Mouse (Mus musculus) midbrain, embryonic 13.5 days (tissue): Measurements from ENCODE around the gene Apbb2. TPM values are rescaled to one million over a fixed set of nuclear protein-coding genes. Genes with fewer than 3 reads are reported as not detected.

Experiments used
- ATAC-seq: fragments of 200-750 bp; cut with Nextera tagmentation; 2 replicates; pipeline ENCODE4 v1.8.0; 2017; ENCODE audit warnings: mild to moderate bottlenecking, moderate TSS enrichment, moderate library complexity
- H3K27ac ChIP-seq: fragments of 300-500 bp; sonication (generic); 2 replicates; pipeline ENCODE4 v1.5.1; 2015; ENCODE audit warnings: inconsistent platforms, mild to moderate bottlenecking, moderate library complexity
- H3K27me3 ChIP-seq: fragments of 300-500 bp; sonication (generic); 2 replicates; pipeline ENCODE4 v1.6.1; 2015; ENCODE audit warnings: mild to moderate bottlenecking, inconsistent platforms
- H3K36me3 ChIP-seq: fragments of 300-500 bp; sonication (generic); 2 replicates; pipeline ENCODE4 v1.6.1; 2015; ENCODE audit warnings: mild to moderate bottlenecking, inconsistent platforms
- H3K4me1 ChIP-seq: fragments of 300-500 bp; sonication (generic); replicated peaks from 2 replicates; pipeline ENCODE4 v1.6.1; 2015; ENCODE audit warnings: inconsistent platforms
- H3K4me2 ChIP-seq: fragments of 300-500 bp; sonication (generic); replicated peaks from 2 replicates; pipeline ENCODE4 v1.6.1; 2015; ENCODE audit warnings: moderate library complexity, mild to moderate bottlenecking, inconsistent platforms
- H3K4me3 ChIP-seq: fragments of 300-500 bp; sonication (generic); replicated peaks from 2 replicates; pipeline ENCODE4 v1.5.1; 2015; ENCODE audit warnings: mild to moderate bottlenecking, inconsistent platforms
- H3K9ac ChIP-seq: fragments of 300-500 bp; sonication (generic); replicated peaks from 2 replicates; pipeline ENCODE4 v1.6.1; 2015; ENCODE audit warnings: mild to moderate bottlenecking, inconsistent platforms
- H3K9me3 ChIP-seq: fragments of 300-500 bp; sonication (generic); 2 replicates; pipeline ENCODE4 v1.6.1; 2016; ENCODE audit warnings: mild to moderate bottlenecking, inconsistent platforms
- WGBS: fragments of 180-500 bp; shearing (Covaris S2); methylation state at CpG from one replicate; pipeline ENCODE4 v1.1.7; 2015; 5-methylcytosine and 5-hydroxymethylcytosine counted together
- polyA plus RNA-seq: library from polyadenylated mRNA; unstranded; fragments of >200 nt; fragmentation: Nextera tagmentation; extraction: Ambion mirVana; gene quantifications from 2 replicates; pipeline ENCODE4 v1.2.1, GENCODE M21; 2015

The Apbb2 gene
- polyA plus RNA-seq, 1 experiment from 2014 or later = 93.4 TPM

- H3K9me3 ChIP-seq = no peaks in the 10 kb centered on the region
- no peaks in the 10 kb centered on the region for H3K27me3 ChIP-seq
- H3K36me3 ChIP-seq = no peaks in the 10 kb centered on the region
- H3K9ac ChIP-seq = no peak overlapping the region
- no peak for ATAC-seq
- WGBS = 72% methylated on average over 4 of the region's 4 CpGs
- H3K27ac ChIP-seq = no peak overlapping the region
- H3K4me3 ChIP-seq = no peak overlapping the region
- no peak overlapping the region for H3K4me2 ChIP-seq
- H3K4me1 ChIP-seq = peaks cover 55% of the 10 kb centered on the region
Measured at GRCm38 (mm10) chr5:66494651-66495050, 123.9 kb downstream of the Apbb2 start.

- no peak overlapping the region for H3K4me2 ChIP-seq
- no peaks in the 10 kb centered on the region for H3K27me3 ChIP-seq
- peak overlapping the region; percentile 71 for H3K27ac ChIP-seq
- H3K4me3 ChIP-seq = no peak overlapping the region
- no peaks in the 10 kb centered on the region for H3K9me3 ChIP-seq
- WGBS = 72% methylated on average over 4 of the region's 4 CpGs
- peaks cover 47% of the 10 kb centered on the region for H3K4me1 ChIP-seq
- 0 out of 2 replicates have a peak, but pooled peaks have one; percentile 35 for ATAC-seq
- H3K9ac ChIP-seq = no peak overlapping the region
- no peaks in the 10 kb centered on the region for H3K36me3 ChIP-seq
Measured at GRCm38 (mm10) chr5:66492563-66492960, 126.0 kb downstream of the Apbb2 start.

- Histone ChIP-seq H3K9me3 (no peaks in the 10 kb centered on the region), H3K27me3 (no peaks in the 10 kb centered on the region), H3K4me1 (peaks cover 42% of the 10 kb centered on the region), H3K27ac (peak overlapping the region; percentile 71), H3K4me3 (no peak overlapping the region), H3K9ac (no peak overlapping the region), H3K4me2 (no peak overlapping the region), H3K36me3 (no peaks in the 10 kb centered on the region)
- WGBS = 44% methylated on average over 14 of the region's 14 CpGs
- ATAC-seq = peak; percentile 70
Measured at GRCm38 (mm10) chr5:66491907-66492562, 126.5 kb downstream of the Apbb2 start.

GRCm38 (mm10) chr5:66486028-66486427 lies 132.6 kb downstream of the Apbb2 start:
- H3K27ac ChIP-seq = no peak overlapping the region
- ATAC-seq = no peak
- peaks cover 17% of the 10 kb centered on the region for H3K4me1 ChIP-seq
- WGBS = 76% methylated on average over 7 of the region's 7 CpGs
- 0 out of 2 replicates have a peak, but pooled peaks cover 3% of the 10 kb centered on the region for H3K36me3 ChIP-seq
- no peaks in the 10 kb centered on the region for H3K9me3 ChIP-seq
- no peak overlapping the region for H3K9ac ChIP-seq
- no peak overlapping the region for H3K4me2 ChIP-seq
- no peaks in the 10 kb centered on the region for H3K27me3 ChIP-seq
- H3K4me3 ChIP-seq = no peak overlapping the region

- no peak overlapping the region for H3K4me3 ChIP-seq
- H3K27me3 ChIP-seq = no peaks in the 10 kb centered on the region
- no peaks in the 10 kb centered on the region; the same call in 1 of the 2 replicates for H3K36me3 ChIP-seq
- 92% methylated on average over 10 of the region's 10 CpGs for WGBS
- no peak for ATAC-seq
- H3K4me2 ChIP-seq = no peak overlapping the region
- no peak overlapping the region for H3K27ac ChIP-seq
- no peaks in the 10 kb centered on the region for H3K9me3 ChIP-seq
- peaks cover 9% of the 10 kb centered on the region for H3K4me1 ChIP-seq
- no peak overlapping the region for H3K9ac ChIP-seq
Measured at GRCm38 (mm10) chr5:66476266-66476665, 142.3 kb downstream of the Apbb2 start.

GRCm38 (mm10) chr5:66475824-66476223 lies 142.8 kb downstream of the Apbb2 start:
- Histone ChIP-seq H3K4me3 (no peak overlapping the region), H3K36me3 (no peaks in the 10 kb centered on the region; the same call in 1 of the 2 replicates), H3K27me3 (no peaks in the 10 kb centered on the region), H3K4me2 (no peak overlapping the region), H3K27ac (no peak overlapping the region), H3K9me3 (no peaks in the 10 kb centered on the region), H3K9ac (no peak overlapping the region), H3K4me1 (peaks cover 9% of the 10 kb centered on the region)
- ATAC-seq = no peak
- 94% methylated on average over 6 of the region's 6 CpGs for WGBS

- Histone ChIP-seq H3K4me2 (no peak overlapping the region), H3K27me3 (no peaks in the 10 kb centered on the region), H3K4me3 (no peak overlapping the region), H3K4me1 (peaks cover 9% of the 10 kb centered on the region), H3K9ac (0 out of 2 replicates have a peak overlapping the region, but pooled peaks have one; percentile 36), H3K27ac (peak overlapping the region; percentile 64), H3K36me3 (no peaks in the 10 kb centered on the region), H3K9me3 (no peaks in the 10 kb centered on the region)
- peak; percentile 73 for ATAC-seq
- WGBS = 71% methylated on average over 11 of the region's 11 CpGs
Measured at GRCm38 (mm10) chr5:66474153-66474552, 144.4 kb downstream of the Apbb2 start.

GRCm38 (mm10) chr5:66473599-66473998 lies 145.0 kb downstream of the Apbb2 start:
- peak; percentile 85 for ATAC-seq
- H3K4me2 ChIP-seq = peak overlapping the region; percentile 22; the same call in 1 of the 2 replicates
- no peak overlapping the region for H3K4me3 ChIP-seq
- peak overlapping the region; percentile 66 for H3K27ac ChIP-seq
- peaks cover 9% of the 10 kb centered on the region for H3K4me1 ChIP-seq
- no peaks in the 10 kb centered on the region for H3K36me3 ChIP-seq
- H3K9ac ChIP-seq = no peak overlapping the region
- H3K27me3 ChIP-seq = no peaks in the 10 kb centered on the region
- no peaks in the 10 kb centered on the region for H3K9me3 ChIP-seq
- WGBS = 11% methylated on average over 12 of the region's 12 CpGs

GRCm38 (mm10) chr5:66470837-66471236 lies 147.7 kb downstream of the Apbb2 start:
- no peak overlapping the region for H3K4me3 ChIP-seq
- no peak for ATAC-seq
- WGBS = 91% methylated on average over 5 of the region's 5 CpGs
- no peak overlapping the region for H3K27ac ChIP-seq
- H3K4me1 ChIP-seq = peaks cover 9% of the 10 kb centered on the region
- no peaks in the 10 kb centered on the region for H3K27me3 ChIP-seq
- H3K36me3 ChIP-seq = no peaks in the 10 kb centered on the region
- H3K4me2 ChIP-seq = no peak overlapping the region
- no peak overlapping the region for H3K9ac ChIP-seq
- H3K9me3 ChIP-seq = no peaks in the 10 kb centered on the region

GRCm38 (mm10) chr5:66469685-66470084 lies 148.9 kb downstream of the Apbb2 start:
- no peak for ATAC-seq
- Histone ChIP-seq H3K36me3 (no peaks in the 10 kb centered on the region), H3K4me2 (no peak overlapping the region), H3K27me3 (no peaks in the 10 kb centered on the region), H3K9me3 (no peaks in the 10 kb centered on the region), H3K27ac (no peak overlapping the region; the same call in 1 of the 2 replicates), H3K9ac (no peak overlapping the region), H3K4me1 (peaks cover 9% of the 10 kb centered on the region), H3K4me3 (no peak overlapping the region)
- WGBS = 88% methylated on average over 11 of the region's 11 CpGs

- H3K4me3 ChIP-seq = no peak overlapping the region
- H3K9ac ChIP-seq = no peak overlapping the region
- no peaks in the 10 kb centered on the region for H3K36me3 ChIP-seq
- ATAC-seq = no peak
- peaks cover 6% of the 10 kb centered on the region for H3K4me1 ChIP-seq
- no peaks in the 10 kb centered on the region for H3K9me3 ChIP-seq
- no peaks in the 10 kb centered on the region for H3K27me3 ChIP-seq
- H3K4me2 ChIP-seq = no peak overlapping the region
- 87% methylated on average over 4 of the region's 4 CpGs for WGBS
- H3K27ac ChIP-seq = no peak overlapping the region
Measured at GRCm38 (mm10) chr5:66468331-66469001, 150.1 kb downstream of the Apbb2 start.

- Histone ChIP-seq H3K9me3 (no peaks in the 10 kb centered on the region), H3K36me3 (0 out of 2 replicates have a peak, but pooled peaks cover 10% of the 10 kb centered on the region), H3K4me2 (no peak overlapping the region), H3K4me1 (peaks cover 4% of the 10 kb centered on the region; the same call in 1 of the 2 replicates), H3K4me3 (no peak overlapping the region), H3K27ac (no peak overlapping the region), H3K9ac (no peak overlapping the region), H3K27me3 (no peaks in the 10 kb centered on the region)
- 90% methylated on average over 8 of the region's 8 CpGs for WGBS
- no peak for ATAC-seq
Measured at GRCm38 (mm10) chr5:66462665-66463064, 155.9 kb downstream of the Apbb2 start.
